Mouse (Mus musculus) liver, embryonic 13.5 days (tissue): Measurements from ENCODE around the gene Preb. TPM values are rescaled to one million over a fixed set of nuclear protein-coding genes. Genes with fewer than 3 reads are reported as not detected.

ENCODE experiments used
- ATAC-seq: fragments of 200-750 bp; cut with Nextera tagmentation; 2 replicates; pipeline ENCODE4 v1.8.0; 2017; ENCODE audit warnings: low read depth, mild to moderate bottlenecking, moderate number of reproducible peaks, moderate library complexity
- DNase-seq: peaks from one replicate; pipeline ENCODE4 v3.0.0; 2022
- H3K27ac ChIP-seq: fragments of 300-500 bp; sonication (generic); 2 replicates; pipeline ENCODE4 v1.5.1; 2015; ENCODE audit warnings: moderate library complexity, mild to moderate bottlenecking, inconsistent platforms
- H3K27me3 ChIP-seq: fragments of 300-500 bp; sonication (generic); 2 replicates; pipeline ENCODE4 v1.6.1; 2015; ENCODE audit warnings: mild to moderate bottlenecking, inconsistent platforms
- H3K36me3 ChIP-seq: fragments of 300-500 bp; sonication (generic); 2 replicates; pipeline ENCODE4 v1.6.1; 2015; ENCODE audit warnings: mild to moderate bottlenecking, inconsistent platforms
- H3K4me1 ChIP-seq: fragments of 300-500 bp; sonication (generic); replicated peaks from 2 replicates; pipeline ENCODE4 v1.6.1; 2015; ENCODE audit warnings: inconsistent platforms
- H3K4me2 ChIP-seq: fragments of 300-500 bp; sonication (generic); 2 replicates; pipeline ENCODE4 v1.6.1; 2015; ENCODE audit warnings: inconsistent platforms, mild to moderate bottlenecking, moderate library complexity
- H3K4me3 ChIP-seq: fragments of 300-500 bp; sonication (generic); replicated peaks from 2 replicates; pipeline ENCODE4 v1.5.1; 2015; ENCODE audit warnings: mild to moderate bottlenecking, inconsistent platforms
- H3K9ac ChIP-seq: fragments of 300-500 bp; sonication (generic); 2 replicates; pipeline ENCODE4 v1.6.1; 2015; ENCODE audit warnings: mild to moderate bottlenecking, inconsistent platforms
- H3K9me3 ChIP-seq: fragments of 300-500 bp; sonication (generic); replicated peaks from 2 replicates; pipeline ENCODE4 v1.6.1; 2016; ENCODE audit warnings: inconsistent platforms
- WGBS: fragments of 180-500 bp; shearing (Covaris S2); methylation state at CpG from one replicate; pipeline ENCODE4 v1.1.7; 2015; ENCODE audit not compliant: insufficient replicate concordance; 5-methylcytosine and 5-hydroxymethylcytosine counted together
- polyA plus RNA-seq: library from polyadenylated mRNA; unstranded; fragments of >200 nt; fragmentation: Nextera tagmentation; extraction: Ambion mirVana; gene quantifications from 2 replicates; pipeline ENCODE4 v1.2.1, GENCODE M21; 2015

Preb gene
- polyA plus RNA-seq, 1 experiment from 2014 or later, result 91.6 TPM

GRCm38 (mm10) chr5:30934725-30935461 is 25.3 kb downstream of the Preb start:
- WGBS, result 76% methylated on average over 5 of the region's 5 CpGs
- Histone ChIP-seq H3K27ac (no peak overlapping the region), H3K27me3 (no peaks in the 10 kb centered on the region), H3K9me3 (no peaks in the 10 kb centered on the region), H3K4me1 (no peaks in the 10 kb centered on the region), H3K4me2 (no peak overlapping the region), H3K4me3 (no peak overlapping the region), H3K9ac (no peak overlapping the region), H3K36me3 (no peaks in the 10 kb centered on the region)
- DNase-seq (no peak), ATAC-seq (no peak)

DNA sequence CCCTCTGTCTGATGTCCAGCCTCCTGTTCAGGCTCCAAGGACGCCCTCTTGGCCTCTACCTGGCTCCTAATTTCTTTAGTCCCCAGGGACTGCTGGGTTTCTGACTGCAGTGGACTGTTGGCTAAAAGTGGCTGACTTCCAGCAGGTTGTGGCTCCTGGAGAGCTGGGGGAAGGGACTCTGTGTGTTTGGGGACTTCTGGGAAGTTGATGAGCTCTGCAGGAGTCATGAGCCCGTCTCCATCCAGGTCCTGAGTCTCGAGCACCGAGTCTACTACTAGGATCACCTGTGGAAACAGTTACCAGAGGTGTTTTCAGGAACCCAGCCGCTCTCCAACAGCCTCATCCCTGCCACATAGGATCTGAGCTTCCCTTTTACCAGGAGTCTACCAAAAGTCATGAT is 26.5 kb downstream of the Preb start:
- ATAC-seq (no peak), DNase-seq (no peak)
- no peak overlapping the region for H3K9ac ChIP-seq
- no peaks in the 10 kb centered on the region for H3K27me3 ChIP-seq
- 57% methylated on average over 5 of the region's 5 CpGs for WGBS
- no peak overlapping the region for H3K4me2 ChIP-seq
- H3K9me3 ChIP-seq, result no peaks in the 10 kb centered on the region
- no peaks in the 10 kb centered on the region for H3K4me1 ChIP-seq
- H3K27ac ChIP-seq, result no peak overlapping the region
- no peaks in the 10 kb centered on the region for H3K36me3 ChIP-seq
- no peak overlapping the region for H3K4me3 ChIP-seq

DNA sequence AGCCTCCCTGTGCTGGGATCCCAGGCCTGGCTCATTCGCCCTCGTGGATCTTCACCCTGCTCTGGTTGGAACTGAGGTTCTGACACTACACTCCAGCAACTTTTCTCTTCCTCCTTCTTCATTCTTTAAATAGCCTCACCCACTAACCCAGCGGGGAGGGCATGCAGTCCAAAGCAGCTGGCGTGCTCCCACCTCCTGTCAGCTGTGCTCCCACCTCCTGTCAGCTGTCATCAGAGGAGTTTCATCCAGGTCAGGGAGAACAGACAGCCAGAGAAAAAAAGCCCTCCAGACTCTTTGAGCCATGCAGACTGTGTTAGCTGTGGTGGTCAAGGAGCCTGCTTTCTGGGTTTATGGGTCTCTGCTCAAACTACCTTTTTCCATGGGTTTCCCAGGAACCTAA is 28.8 kb downstream of the Preb start:
- Histone ChIP-seq H3K27ac (no peak overlapping the region), H3K36me3 (no peaks in the 10 kb centered on the region), H3K9me3 (no peaks in the 10 kb centered on the region), H3K4me2 (no peak overlapping the region), H3K4me1 (0 out of 2 replicates have a peak, but pooled peaks cover 8% of the 10 kb centered on the region), H3K27me3 (no peaks in the 10 kb centered on the region), H3K9ac (no peak overlapping the region), H3K4me3 (no peak overlapping the region)
- WGBS, result 62% methylated on average over 4 of the region's 4 CpGs
- no peak for DNase-seq
- no peak for ATAC-seq

DNA sequence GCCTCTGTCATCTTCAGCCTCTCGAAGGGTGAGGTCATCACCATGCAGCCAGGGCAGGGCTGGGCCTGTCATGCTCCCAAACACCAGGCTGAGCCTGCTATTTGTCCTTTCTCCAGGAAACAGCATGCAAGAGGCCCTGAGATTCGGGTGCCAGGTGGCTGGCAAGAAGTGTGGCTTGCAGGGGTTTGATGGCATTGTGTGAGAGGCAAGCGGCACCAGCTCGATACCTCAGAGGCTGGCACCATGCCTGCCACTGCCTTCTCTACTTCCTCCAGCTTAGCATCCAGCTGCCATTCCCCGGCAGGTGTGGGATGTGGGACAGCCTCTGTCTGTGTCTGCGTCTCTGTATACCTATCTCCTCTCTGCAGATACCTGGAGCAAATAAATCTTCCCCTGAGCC is 29.3 kb downstream of the Preb start:
- H3K4me3 ChIP-seq, result no peak overlapping the region
- DNase-seq, result no peak
- 0 out of 2 replicates have a peak, but pooled peaks cover 8% of the 10 kb centered on the region for H3K4me1 ChIP-seq
- no peaks in the 10 kb centered on the region for H3K27me3 ChIP-seq
- no peak overlapping the region for H3K9ac ChIP-seq
- ATAC-seq, result no peak
- no peaks in the 10 kb centered on the region for H3K9me3 ChIP-seq
- WGBS, result 74% methylated on average over 6 of the region's 6 CpGs
- no peak overlapping the region for H3K4me2 ChIP-seq
- H3K36me3 ChIP-seq, result no peaks in the 10 kb centered on the region
- H3K27ac ChIP-seq, result no peak overlapping the region

DNA sequence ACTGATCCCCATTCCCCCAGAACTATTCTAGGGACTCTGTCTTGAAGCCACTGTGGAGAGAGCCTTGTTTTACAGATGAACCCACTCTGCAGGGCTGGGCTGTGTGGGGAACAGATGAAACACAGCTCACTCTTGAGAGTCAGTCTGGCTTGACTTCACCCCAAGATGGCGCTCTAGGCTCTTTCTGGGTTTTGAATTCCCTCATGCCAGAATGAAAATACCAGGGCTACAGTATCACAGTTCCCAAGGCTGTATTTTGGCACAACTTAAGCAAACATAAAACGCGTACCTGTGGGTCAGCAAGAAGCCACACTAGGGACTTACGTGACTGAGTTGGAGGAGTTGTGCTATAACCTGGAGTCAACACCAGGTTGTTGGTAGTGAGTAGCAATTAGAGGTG is 30.0 kb downstream of the Preb start:
- 0 out of 2 replicates have a peak, but pooled peaks cover 8% of the 10 kb centered on the region for H3K4me1 ChIP-seq
- no peaks in the 10 kb centered on the region for H3K9me3 ChIP-seq
- no peaks in the 10 kb centered on the region for H3K36me3 ChIP-seq
- 64% methylated on average over 4 of the region's 4 CpGs for WGBS
- DNase-seq (no peak), ATAC-seq (0 out of 2 replicates have a peak, but pooled peaks have one; percentile 21)
- H3K4me2 ChIP-seq, result no peak overlapping the region
- H3K27me3 ChIP-seq, result no peaks in the 10 kb centered on the region
- H3K4me3 ChIP-seq, result no peak overlapping the region
- no peak overlapping the region for H3K9ac ChIP-seq
- H3K27ac ChIP-seq, result no peak overlapping the region

- no peaks in the 10 kb centered on the region for H3K9me3 ChIP-seq
- DNase-seq (no peak), ATAC-seq (no peak)
- no peak overlapping the region for H3K4me2 ChIP-seq
- no peak overlapping the region for H3K9ac ChIP-seq
- 0 out of 2 replicates have a peak, but pooled peaks cover 9% of the 10 kb centered on the region for H3K36me3 ChIP-seq
- 42% methylated on average over 7 of the region's 7 CpGs for WGBS
- H3K4me3 ChIP-seq, result no peak overlapping the region
- H3K27ac ChIP-seq, result no peak overlapping the region
- H3K4me1 ChIP-seq, result peaks cover 24% of the 10 kb centered on the region
- no peaks in the 10 kb centered on the region for H3K27me3 ChIP-seq
Observed at GRCm38 (mm10) chr5:30927945-30928529, 32.1 kb downstream of the Preb start.

GRCm38 (mm10) chr5:30926073-30926472 is 34.1 kb downstream of the Preb start:
- H3K27ac ChIP-seq, result no peak overlapping the region
- no peak overlapping the region for H3K4me3 ChIP-seq
- H3K4me2 ChIP-seq, result no peak overlapping the region
- no peaks in the 10 kb centered on the region for H3K27me3 ChIP-seq
- WGBS, result 59% methylated on average over 2 of the region's 2 CpGs
- no peaks in the 10 kb centered on the region for H3K9me3 ChIP-seq
- H3K4me1 ChIP-seq, result peaks cover 40% of the 10 kb centered on the region
- DNase-seq, result no peak
- no peak overlapping the region for H3K9ac ChIP-seq
- no peak for ATAC-seq
- H3K36me3 ChIP-seq, result 0 out of 2 replicates have a peak, but pooled peaks cover 9% of the 10 kb centered on the region

DNA sequence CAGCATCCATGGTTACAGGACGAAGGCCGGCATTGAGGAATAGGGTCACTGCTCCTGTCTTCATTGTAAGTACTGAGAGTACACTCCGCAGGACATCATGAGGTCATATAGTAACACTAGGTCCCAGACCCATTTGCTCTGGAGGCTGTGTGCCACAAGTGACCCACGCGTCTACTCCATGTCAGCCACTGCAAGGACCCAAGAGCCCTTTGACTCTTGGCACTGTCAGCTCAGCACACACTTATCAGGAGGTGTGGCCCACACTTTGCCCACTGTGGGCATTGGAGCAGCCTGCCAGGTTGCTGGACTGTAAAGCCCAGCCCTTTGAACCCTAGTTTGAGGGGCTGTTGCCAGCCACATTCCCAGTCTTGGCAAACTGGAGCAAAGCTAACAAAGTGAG is 34.9 kb downstream of the Preb start:
- no peaks in the 10 kb centered on the region for H3K9me3 ChIP-seq
- peaks cover 49% of the 10 kb centered on the region for H3K4me1 ChIP-seq
- no peak overlapping the region for H3K4me2 ChIP-seq
- H3K36me3 ChIP-seq, result peaks cover 17% of the 10 kb centered on the region
- no peak overlapping the region for H3K9ac ChIP-seq
- DNase-seq, result no peak
- WGBS, result 80% methylated on average over 5 of the region's 5 CpGs
- no peak overlapping the region for H3K4me3 ChIP-seq
- ATAC-seq, result no peak
- H3K27ac ChIP-seq, result no peak overlapping the region
- no peaks in the 10 kb centered on the region for H3K27me3 ChIP-seq

DNA sequence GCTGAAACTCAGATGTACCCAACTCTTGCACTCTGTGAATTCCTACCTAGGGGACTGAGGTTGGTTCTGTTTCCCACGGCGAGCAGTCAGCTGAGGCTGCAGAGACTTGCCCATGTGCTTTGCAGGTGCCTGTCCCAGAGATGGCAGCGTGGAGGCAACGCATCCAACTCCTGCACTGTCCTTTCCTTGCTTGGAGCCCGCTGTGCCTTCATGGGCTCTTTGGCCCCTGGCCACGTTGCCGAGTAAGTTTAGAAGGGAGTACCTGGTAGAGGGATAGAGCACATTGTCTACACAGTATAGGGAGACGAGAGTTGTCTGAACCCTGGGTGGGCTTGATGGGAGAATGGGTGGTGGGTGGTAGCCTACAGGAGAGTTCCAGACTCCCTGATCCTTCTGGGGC is 35.5 kb downstream of the Preb start:
- DNase-seq (no peak), ATAC-seq (no peak)
- H3K4me3 ChIP-seq, result no peak overlapping the region

GRCm38 (mm10) chr5:30923119-30923518 is 37.0 kb downstream of the Preb start:
- H3K9me3 ChIP-seq, result no peaks in the 10 kb centered on the region
- no peak overlapping the region for H3K27ac ChIP-seq
- H3K4me1 ChIP-seq, result peaks cover 60% of the 10 kb centered on the region
- peaks cover 37% of the 10 kb centered on the region for H3K36me3 ChIP-seq
- DNase-seq, result no peak
- no peak for ATAC-seq
- H3K4me3 ChIP-seq, result peak overlapping the region; percentile 69
- 59% methylated on average over 6 of the region's 6 CpGs for WGBS
- H3K27me3 ChIP-seq, result no peaks in the 10 kb centered on the region
- H3K9ac ChIP-seq, result peak overlapping the region; percentile 76
- peak overlapping the region; percentile 87 for H3K4me2 ChIP-seq

More for the DNA sequence above, 35.5 kb downstream of the Preb start:
- H3K27me3 ChIP-seq, result no peaks in the 10 kb centered on the region
- WGBS, result 76% methylated on average over 8 of the region's 8 CpGs
- H3K4me2 ChIP-seq, result no peak overlapping the region
- no peak overlapping the region for H3K27ac ChIP-seq
- peaks cover 55% of the 10 kb centered on the region for H3K4me1 ChIP-seq
- H3K9ac ChIP-seq, result no peak overlapping the region
- H3K36me3 ChIP-seq, result peaks cover 24% of the 10 kb centered on the region
- H3K9me3 ChIP-seq, result no peaks in the 10 kb centered on the region

GRCm38 (mm10) chr5:30922581-30923041 is 37.5 kb downstream of the Preb start:
- H3K27me3 ChIP-seq, result no peaks in the 10 kb centered on the region
- H3K4me1 ChIP-seq, result peaks cover 60% of the 10 kb centered on the region
- no peaks in the 10 kb centered on the region for H3K9me3 ChIP-seq
- ATAC-seq, result no peak
- DNase-seq, result no peak
- peak overlapping the region; percentile 69 for H3K4me3 ChIP-seq
- WGBS, result 40% methylated on average over 10 of the region's 10 CpGs
- H3K36me3 ChIP-seq, result peaks cover 43% of the 10 kb centered on the region
- peak overlapping the region; percentile 81 for H3K27ac ChIP-seq
- H3K9ac ChIP-seq, result peak overlapping the region; percentile 76
- peak overlapping the region; percentile 87 for H3K4me2 ChIP-seq
